Mouse (Mus musculus) testis, postnatal 10 days (tissue): ENCODE data around the gene Atp5g1.

Source experiments
- DNase-seq: peaks from one replicate; pipeline ENCODE4 v3.0.0; 2021; ENCODE audit warnings: low spot score

Atp5g1 gene

DNA sequence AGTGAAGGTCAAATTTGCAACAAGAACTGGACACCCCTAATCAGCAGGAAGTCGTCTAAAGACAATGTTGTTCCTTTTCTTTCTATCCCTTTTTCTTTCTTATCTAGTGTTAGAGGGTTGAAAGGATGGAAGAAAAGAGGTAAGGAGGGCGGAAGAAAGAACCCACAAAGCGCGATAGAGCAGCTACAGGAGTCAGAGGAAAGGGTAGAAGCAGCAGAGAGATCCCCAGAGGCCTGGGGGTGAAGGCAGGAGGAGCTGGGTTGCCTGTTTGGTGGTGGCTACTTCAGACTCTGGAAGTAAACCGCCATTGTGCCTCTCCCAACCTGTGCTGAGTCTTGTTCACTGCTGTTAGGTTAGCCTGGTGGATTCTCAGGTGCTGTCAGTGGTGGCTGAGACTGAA is 47.3 kb downstream of the Atp5g1 start:
- no peak for DNase-seq

DNA sequence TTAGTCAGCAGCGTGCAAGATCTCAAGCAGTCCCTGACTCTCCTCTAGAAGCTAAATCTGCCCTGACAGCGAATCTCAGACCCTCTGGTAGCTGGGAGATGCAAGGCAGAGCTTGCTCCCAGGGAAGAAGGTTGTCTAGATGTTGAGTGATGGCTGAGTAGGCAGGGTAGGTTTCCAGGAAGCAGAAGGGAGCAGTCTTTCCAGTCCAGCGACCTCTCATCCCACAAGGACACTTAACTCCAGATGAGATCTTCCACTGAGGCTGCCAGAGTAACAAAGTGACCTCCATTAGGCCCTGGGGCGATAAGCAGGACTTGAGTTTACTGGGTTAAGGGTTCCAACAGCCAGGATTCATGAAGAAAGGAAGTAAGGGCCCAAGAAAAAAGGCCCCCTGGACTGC is 54.8 kb downstream of the Atp5g1 start:
- DNase-seq: no peak
